Mouse (Mus musculus) ovary, adult 10 weeks (tissue): ENCODE data around the gene Mpp2. TPM values are rescaled to one million over a fixed set of nuclear protein-coding genes. Genes with fewer than 3 reads are reported as not detected.

Source experiments
- polyA plus RNA-seq: library from polyadenylated mRNA; stranded (reverse); fragments of 350-450 nt; fragmentation: Illumina TruSeq; extraction: RNeasy Lipid Tissue Mini Kit (QIAGEN cat#74804); gene quantifications from one replicate; pipeline ENCODE4 v1.2.3, GENCODE M21; 2014

Gene Mpp2
- 0.63 TPM for polyA plus RNA-seq

DNA sequence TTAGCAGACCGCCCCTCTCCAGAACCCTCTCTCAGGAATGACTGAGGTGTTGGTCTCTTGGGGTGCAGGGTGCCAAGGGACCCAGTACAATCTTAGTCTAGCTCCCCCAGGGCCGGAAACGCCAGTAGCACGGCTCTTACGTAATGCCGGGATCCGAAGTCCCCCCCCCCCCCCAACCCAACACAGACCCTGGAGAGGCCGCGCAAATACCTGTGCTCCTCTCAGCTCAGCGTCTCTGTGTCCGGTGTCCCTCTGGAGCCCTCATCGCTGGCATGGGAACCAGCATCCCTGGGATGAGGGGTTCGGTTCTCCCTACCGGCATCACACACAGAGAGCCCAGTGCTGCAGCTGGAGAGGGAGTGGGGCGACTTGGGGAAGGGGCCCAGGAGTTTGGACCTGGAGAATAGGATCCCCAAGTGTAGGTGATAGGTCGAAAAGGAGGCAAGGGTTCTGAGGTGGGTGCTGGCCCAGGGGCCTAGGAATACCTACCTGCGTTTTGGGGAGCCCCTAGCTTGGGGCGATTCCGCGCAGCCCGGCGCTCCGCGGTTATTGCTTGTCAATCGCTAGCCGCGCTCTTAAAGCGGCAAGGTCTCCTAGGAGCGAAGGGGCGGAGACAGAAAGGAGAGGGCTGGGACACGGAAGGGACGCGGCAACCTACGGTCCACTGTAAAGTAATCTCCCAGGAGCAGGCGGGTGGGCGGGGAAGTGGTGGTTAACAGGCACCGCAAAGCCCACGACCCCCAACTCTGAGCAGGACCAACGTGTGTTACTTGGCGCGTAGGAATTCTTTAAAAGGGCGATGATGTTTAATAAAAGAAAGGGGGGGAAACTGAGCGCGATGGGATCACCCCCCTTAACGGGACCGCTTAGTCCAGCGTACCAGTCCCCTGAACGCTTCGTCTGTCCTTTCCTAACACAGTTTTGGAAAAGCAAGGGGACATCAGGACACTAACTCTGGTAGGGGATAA is at the start of gene Mpp2:
Gene Mpp2 (minus strand): TSS at position 585 of the 968 bp plus-strand sequence.

GRCm38 (mm10) chr11:102107732-102108131 is 19.4 kb upstream of the Mpp2 start, which contains the start of gene Pyy:
Gene Pyy (minus strand): TSS chr11:102107832.

GRCm38 (mm10) chr11:102101219-102101618 is 12.9 kb upstream of the Mpp2 start, which contains the start of gene Ppy:
Gene Ppy (minus strand): TSS chr11:102101319.

DNA sequence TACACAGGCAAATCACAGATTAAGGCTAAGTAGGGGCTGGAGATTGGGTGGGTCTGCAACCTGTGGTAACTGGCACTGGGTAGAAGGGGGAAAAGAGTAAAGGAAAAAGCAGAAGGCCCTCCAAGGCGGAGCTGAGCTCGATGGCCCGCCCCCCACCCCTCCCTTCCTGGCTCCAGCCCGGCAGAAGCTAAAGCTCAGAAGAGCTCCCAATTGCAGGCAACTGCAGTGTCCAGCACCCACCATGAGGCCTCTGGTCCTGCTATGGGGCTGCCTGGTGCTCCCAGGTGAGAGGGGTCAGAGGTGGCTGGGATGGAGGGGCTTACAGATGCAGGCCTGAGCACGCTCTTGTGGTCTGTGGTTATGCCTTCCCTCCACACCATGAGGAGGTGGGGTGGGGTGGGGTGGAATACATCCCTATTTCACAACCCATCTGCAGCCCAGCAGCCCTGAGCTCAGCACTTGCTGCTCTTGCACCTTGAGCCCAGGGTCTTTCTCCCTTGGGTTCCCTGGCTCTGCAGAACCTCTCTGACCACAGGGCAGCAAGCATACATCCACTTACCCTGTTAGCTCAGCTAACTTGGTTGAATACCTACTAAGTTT is 46.9 kb downstream of the Mpp2 start, which contains the start of gene Cd300lg:
Gene Cd300lg (plus strand): TSS at position 160 of the 600 bp plus-strand sequence.

GRCm38 (mm10) chr11:102028087-102028816 is 60.1 kb downstream of the Mpp2 start, which contains the start of gene Mpp3:
Gene Mpp3 (minus strand): TSS chr11:102028461.

Other genes with a start within 250 kb of the Mpp2 start
- gene Meox1, start 194.1 kb downstream of the Mpp2 start, polyA plus RNA-seq: 2.3 TPM
- gene Sost, start 121.5 kb downstream of the Mpp2 start, polyA plus RNA-seq: not detected
- not detected for gene Cfap97d1, start 104.2 kb downstream of the Mpp2 start, polyA plus RNA-seq
- gene Dusp3, start 101.5 kb downstream of the Mpp2 start, polyA plus RNA-seq: 22.0 TPM
- gene Mpp3, start 60.1 kb downstream of the Mpp2 start, polyA plus RNA-seq: 1.6 TPM
- 5.4 TPM for gene Cd300lg, start 47.0 kb downstream of the Mpp2 start, polyA plus RNA-seq
- gene Ppy, start 12.8 kb upstream of the Mpp2 start, polyA plus RNA-seq: not detected
- not detected for gene Pyy, start 19.3 kb upstream of the Mpp2 start, polyA plus RNA-seq
- gene Nags, start 57.0 kb upstream of the Mpp2 start, polyA plus RNA-seq: not detected
- gene Tmem101, start 67.9 kb upstream of the Mpp2 start, polyA plus RNA-seq: 6.0 TPM
- 73.6 TPM for gene Lsm12, start 96.8 kb upstream of the Mpp2 start, polyA plus RNA-seq
- gene G6pc3, start 101.1 kb upstream of the Mpp2 start, polyA plus RNA-seq: 0.71 TPM
- 1.00 TPM for gene Hdac5, start 141.7 kb upstream of the Mpp2 start, polyA plus RNA-seq
- gene BC030867, start 160.4 kb upstream of the Mpp2 start, polyA plus RNA-seq: not detected
- not detected for gene Asb16, start 180.2 kb upstream of the Mpp2 start, polyA plus RNA-seq
- 3.6 TPM for gene Tmub2, start 196.4 kb upstream of the Mpp2 start, polyA plus RNA-seq
- 8.8 TPM for gene Atxn7l3, start 208.1 kb upstream of the Mpp2 start, polyA plus RNA-seq
- 54.4 TPM for gene Ubtf, start 231.2 kb upstream of the Mpp2 start, polyA plus RNA-seq